Comparison of ENCODE assay signal across 21 mouse cellular contexts in the genomic region with DNA sequence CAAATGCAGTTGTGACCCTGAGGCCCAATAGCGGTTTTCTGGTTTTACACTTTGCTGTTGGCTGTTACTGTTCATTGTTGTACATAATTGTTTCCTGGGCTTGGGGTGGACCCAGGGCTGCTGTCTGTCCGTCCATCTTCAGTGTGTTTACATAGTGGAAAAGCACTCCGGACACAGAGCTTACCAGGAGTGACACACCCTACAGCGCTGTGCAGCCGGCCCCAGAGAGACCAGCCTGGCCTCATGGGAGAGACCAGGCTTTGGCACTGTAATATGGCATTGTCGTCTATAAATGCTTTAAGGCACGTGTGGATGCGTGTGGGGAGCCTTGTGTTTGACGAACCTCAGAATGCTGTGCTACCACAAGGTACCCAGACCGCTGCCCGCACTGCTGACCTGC. TPM values are rescaled to one million over a fixed set of nuclear protein-coding genes. Genes with fewer than 3 reads are reported as not detected.
"Had no signal": no experiment of that assay in that cellular context is flagged by ENCODE, and none has a peak within 500 bp of the region (broad histone marks: within the 10 kb centered on the region; RNA-seq: fewer than 3 reads in every experiment).

No protein-coding gene starts in this region.

- H3K4me3 ChIP-seq: limb, embryonic 15.5 days; liver, embryonic 12.5 days; midbrain, embryonic 10.5 days; midbrain, embryonic 15.5 days; neural tube, embryonic 13.5 days had no signal

- H3K4me2 ChIP-seq: limb, embryonic 15.5 days; liver, embryonic 12.5 days; midbrain, embryonic 15.5 days; neural tube, embryonic 13.5 days had no signal

- ATAC-seq: liver, embryonic 12.5 days had no signal

- H3K9ac ChIP-seq: limb, embryonic 15.5 days; liver, embryonic 12.5 days; midbrain, embryonic 15.5 days; neural tube, embryonic 13.5 days had no signal

- H3K4me1 ChIP-seq: liver, embryonic 12.5 days had no signal

- H3K9me3 ChIP-seq: limb, embryonic 15.5 days; liver, embryonic 12.5 days; midbrain, embryonic 10.5 days; midbrain, embryonic 15.5 days; neural tube, embryonic 13.5 days had no signal

- H3K27ac ChIP-seq: kidney, postnatal 0 days; limb, embryonic 15.5 days; liver, embryonic 12.5 days; midbrain, embryonic 15.5 days; neural tube, embryonic 13.5 days had no signal

- H3K27me3 ChIP-seq: limb, embryonic 15.5 days; liver, embryonic 12.5 days; midbrain, embryonic 15.5 days; neural tube, embryonic 13.5 days had no signal

- DNase-seq: kidney, adult 11 months; kidney, adult 9 months; kidney, postnatal 36 days; retina, postnatal 1 day; right cerebral cortex, postnatal 14 days; thymus, postnatal 4 days had no signal

- H3K36me3 ChIP-seq: midbrain, embryonic 15.5 days; neural tube, embryonic 13.5 days had no signal

RNA-seq across cellular contexts. Expression of a gene that starts 19.0 kb away (rescaled TPM):
- total RNA-seq: megakaryocyte, adult 5-6 weeks had no signal
- polyA plus RNA-seq: liver, embryonic 12.5 days; liver, embryonic 16.5 days had no signal

RNA-seq across cellular contexts. Expression of a gene that starts 30.5 kb away (rescaled TPM):
- total RNA-seq: layer of hippocampus, adult 18-20 months; layer of hippocampus, postnatal 10 days; left cerebral cortex, adult 18-20 months; left cerebral cortex, postnatal 25 days; megakaryocyte, adult 5-6 weeks had no signal
- polyA plus RNA-seq: kidney, postnatal 0 days; limb, embryonic 11.5 days; limb, embryonic 15.5 days; liver, embryonic 12.5 days; liver, embryonic 16.5 days; lung, embryonic 16.5 days; midbrain, embryonic 10.5 days; midbrain, embryonic 15.5 days; neural tube, embryonic 13.5 days; stomach, embryonic 16.5 days had no signal
